24 mouse cellular contexts compared by ENCODE assay signal in the genomic region with DNA sequence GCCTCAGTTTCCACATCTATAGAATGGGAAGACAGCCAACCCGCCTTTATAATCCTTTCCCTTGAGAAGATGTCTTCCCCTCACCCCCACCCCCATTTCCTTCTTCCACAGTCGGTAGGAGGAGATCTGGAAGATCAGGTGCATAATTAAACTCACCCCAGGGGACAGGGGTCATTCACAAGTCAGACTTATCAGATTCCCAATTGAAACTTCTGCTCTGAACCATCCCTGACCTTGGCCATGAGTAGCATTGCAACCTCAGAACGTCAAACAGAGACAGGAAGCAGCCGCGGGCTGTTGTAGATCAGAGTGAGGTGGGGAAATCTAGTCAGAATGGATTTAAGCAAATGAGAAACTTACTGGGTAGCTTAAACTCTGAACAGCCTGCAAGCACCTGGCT. TPM values are rescaled to one million over a fixed set of nuclear protein-coding genes. Genes with fewer than 3 reads are reported as not detected.
DNase-seq lines count a peak whose midpoint lies in the region; ATAC-seq lines count a peak whose summit lies in the region.
"Had no signal": no experiment of that assay in that cellular context is flagged by ENCODE, and none has a peak within 500 bp of the region (broad histone marks: within the 10 kb centered on the region; RNA-seq: fewer than 3 reads in every experiment).

No protein-coding gene starts in this region.

- no peaks in the 10 kb centered on the region for H3K4me1 ChIP-seq in embryonic facial prominence, embryonic 11.5 days (ENCODE audit: control insufficient read depth, insufficient read depth, low read length)
- peaks cover 31% of the 10 kb centered on the region for H3K4me1 ChIP-seq in embryonic facial prominence, embryonic 10.5 days
- H3K4me1 ChIP-seq in embryonic facial prominence, embryonic 14.5 days (ENCODE audit: control insufficient read depth, insufficient read depth, low read length): peaks cover 10% of the 10 kb centered on the region; the same call in 1 of the 2 replicates
- H3K4me1 ChIP-seq: forebrain, embryonic 12.5 days had no signal

- H3K27ac ChIP-seq in embryonic facial prominence, embryonic 11.5 days (replicated peaks; ENCODE audit: low read depth, low read length): no peak overlapping the region
- no peak overlapping the region for H3K27ac ChIP-seq in embryonic facial prominence, embryonic 10.5 days (replicated peaks)
- no peak overlapping the region for H3K27ac ChIP-seq in embryonic facial prominence, embryonic 14.5 days (replicated peaks; ENCODE audit: low read depth, low read length)
- H3K27ac ChIP-seq: embryonic facial prominence, embryonic 12.5 days; embryonic facial prominence, embryonic 15.5 days; forebrain, embryonic 10.5 days; forebrain, embryonic 12.5 days had no signal

- H3K4me2 ChIP-seq in embryonic facial prominence, embryonic 11.5 days (ENCODE audit: low read depth, low read length): no peak overlapping the region
- no peak overlapping the region for H3K4me2 ChIP-seq in embryonic facial prominence, embryonic 14.5 days (ENCODE audit: low read depth, low read length)
- H3K4me2 ChIP-seq: embryonic facial prominence, embryonic 12.5 days; embryonic facial prominence, embryonic 15.5 days; forebrain, embryonic 12.5 days had no signal

- no peaks in the 10 kb centered on the region for H3K36me3 ChIP-seq in embryonic facial prominence, embryonic 11.5 days (replicated peaks; ENCODE audit: control insufficient read depth, insufficient read depth, low read depth, low read length)
- H3K36me3 ChIP-seq in embryonic facial prominence, embryonic 10.5 days (replicated peaks): no peaks in the 10 kb centered on the region
- H3K36me3 ChIP-seq in embryonic facial prominence, embryonic 14.5 days (ENCODE audit: control insufficient read depth, insufficient read depth, low read length): no peaks in the 10 kb centered on the region
- H3K36me3 ChIP-seq: embryonic facial prominence, embryonic 12.5 days; embryonic facial prominence, embryonic 15.5 days; forebrain, embryonic 10.5 days; forebrain, embryonic 12.5 days; G1E had no signal

- ATAC-seq in embryonic facial prominence, embryonic 11.5 days (replicated peaks; ENCODE audit: insufficient number of reproducible peaks, low FRiP score, low TSS enrichment, low read depth): no peak
- no peak for ATAC-seq in embryonic facial prominence, embryonic 14.5 days (ENCODE audit: low read depth)
- ATAC-seq: activated CD4-positive, CD25-positive, alpha-beta regulatory T cell, adult 4 months; forebrain, embryonic 14.5 days; forebrain, embryonic 16.5 days; Patski had no signal

- DNase-seq in embryonic facial prominence, embryonic 11.5 days (ENCODE audit: low spot score): peak; percentile 21
- no peak for DNase-seq in embryonic facial prominence, embryonic 10.5 days (ENCODE audit: low spot score)
- peak; percentile 83 for DNase-seq in R1 (ENCODE audit: low read depth, low spot score)
- DNase-seq in embryonic facial prominence, embryonic 14.5 days (ENCODE audit: low spot score): peak; percentile 35
- no peak for DNase-seq in thymus, adult 18-20 months
- no peak for DNase-seq in adrenal gland, postnatal 14 days
- DNase-seq: adrenal gland, adult 2 months; adrenal gland, postnatal 10 days; adrenal gland, postnatal 36 days; cerebellum, adult 11-12 months; cerebellum, adult 2 months; cerebellum, adult 9-10 months; cerebellum, postnatal 10 days; cerebellum, postnatal 25 days had no signal

- no peaks in the 10 kb centered on the region for H3K27me3 ChIP-seq in embryonic facial prominence, embryonic 11.5 days (ENCODE audit: control insufficient read depth, insufficient read depth, low read length)
- no peaks in the 10 kb centered on the region for H3K27me3 ChIP-seq in embryonic facial prominence, embryonic 10.5 days (replicated peaks; ENCODE audit: low read depth, poor library complexity, severe bottlenecking)
- no peaks in the 10 kb centered on the region for H3K27me3 ChIP-seq in embryonic facial prominence, embryonic 14.5 days (replicated peaks; ENCODE audit: control insufficient read depth, insufficient read depth, low read length)
- H3K27me3 ChIP-seq: embryonic facial prominence, embryonic 12.5 days; embryonic facial prominence, embryonic 15.5 days had no signal

- H3K9me3 ChIP-seq in embryonic facial prominence, embryonic 11.5 days (replicated peaks; ENCODE audit: control insufficient read depth, low read length): no peaks in the 10 kb centered on the region
- no peaks in the 10 kb centered on the region for H3K9me3 ChIP-seq in embryonic facial prominence, embryonic 10.5 days
- no peaks in the 10 kb centered on the region for H3K9me3 ChIP-seq in embryonic facial prominence, embryonic 14.5 days (ENCODE audit: control insufficient read depth, low read length)
- H3K9me3 ChIP-seq: embryonic facial prominence, embryonic 12.5 days; embryonic facial prominence, embryonic 15.5 days; forebrain, embryonic 10.5 days; forebrain, embryonic 12.5 days had no signal

- no peak overlapping the region for H3K9ac ChIP-seq in embryonic facial prominence, embryonic 11.5 days (replicated peaks; ENCODE audit: low read length)
- no peak overlapping the region for H3K9ac ChIP-seq in embryonic facial prominence, embryonic 14.5 days (ENCODE audit: low read depth, low read length)
- H3K9ac ChIP-seq: embryonic facial prominence, embryonic 12.5 days; embryonic facial prominence, embryonic 15.5 days; forebrain, embryonic 12.5 days had no signal

- no peak overlapping the region for H3K4me3 ChIP-seq in embryonic facial prominence, embryonic 11.5 days (ENCODE audit: low read depth, low read length)
- H3K4me3 ChIP-seq in embryonic facial prominence, embryonic 10.5 days: no peak overlapping the region
- H3K4me3 ChIP-seq in embryonic facial prominence, embryonic 14.5 days (ENCODE audit: low read depth, low read length): no peak overlapping the region
- H3K4me3 ChIP-seq: embryonic facial prominence, embryonic 12.5 days; embryonic facial prominence, embryonic 15.5 days; erythroblast, embryonic 14.5 days; forebrain, embryonic 10.5 days; forebrain, embryonic 12.5 days had no signal

- WGBS in embryonic facial prominence, embryonic 11.5 days: 51% methylated on average over 5 of the region's 5 CpGs
- 61% methylated on average over 5 of the region's 5 CpGs for WGBS in embryonic facial prominence, embryonic 10.5 days
- 36% methylated on average over 5 of the region's 5 CpGs for WGBS in embryonic facial prominence, embryonic 14.5 days

RNA-seq across cellular contexts. Expression of gene Adgrd1, which starts 46.3 kb away (rescaled TPM):
- polyA plus RNA-seq in embryonic facial prominence, embryonic 11.5 days (2014; fragmentation: Nextera tagmentation; extraction: Ambion mirVana): 0.06 TPM in 1 of 2 replicates, not detected in the other
- polyA plus RNA-seq in embryonic facial prominence, embryonic 10.5 days (2016; fragmentation: Nextera tagmentation; extraction: Ambion mirVana): not detected in 2 replicates
- 3.8 and 5.7 TPM in 2 replicates for polyA plus RNA-seq in embryonic facial prominence, embryonic 14.5 days (2014; fragmentation: Nextera tagmentation; extraction: Ambion mirVana)
- total RNA-seq in adrenal gland, postnatal 14 days (2021): 4.9 and 5.0 TPM in 2 replicates
- polyA plus RNA-seq: erythroblast, embryonic 14.5 days; G1E had no signal

Comparison
In these comparisons a context has a peak if more than half of its experiments do, and no peak if none do; other contexts are left out.
1. DNase-seq: peak in embryonic facial prominence, embryonic 11.5 days (single experiment), R1 (single experiment) and embryonic facial prominence, embryonic 14.5 days (single experiment); none in embryonic facial prominence, embryonic 10.5 days (single experiment), thymus, adult 18-20 months (0 of 2) and adrenal gland, postnatal 14 days (single experiment).